25 mouse cellular contexts compared by ENCODE assay signal in genomic region chr17:69237172-69237571, GRCm38 (mm10).
DNase-seq lines count a peak whose midpoint lies in the region; ATAC-seq lines count a peak whose summit lies in the region.
"Had no signal": no experiment of that assay in that cellular context is flagged by ENCODE, and none has a peak within 500 bp of the region (broad histone marks: within the 10 kb centered on the region; RNA-seq: fewer than 3 reads in every experiment).

No protein-coding gene starts in this region.

- no peak overlapping the region for H3K4me3 ChIP-seq in heart, embryonic 14.5 days (ENCODE audit: control insufficient read depth in 1 of 2, insufficient read depth in 1 of 2, low read depth in 1 of 2, low read length in 2 of 2)
- no peak overlapping the region for H3K4me3 ChIP-seq in heart, embryonic 12.5 days
- H3K4me3 ChIP-seq in megakaryocyte, embryonic 14.5 days (replicated peaks), result peak overlapping the region; percentile 16
- no peak overlapping the region for H3K4me3 ChIP-seq in neural tube, embryonic 13.5 days
- H3K4me3 ChIP-seq in neural tube, embryonic 15.5 days (replicated peaks), result no peak overlapping the region
- H3K4me3 ChIP-seq: heart, embryonic 10.5 days had no signal

- H3K27ac ChIP-seq in heart, embryonic 14.5 days (replicated peaks in 1 of 2; ENCODE audit: control insufficient read depth in 1 of 2, insufficient read depth in 1 of 2, low read depth in 2 of 2, low read length in 2 of 2), result no peak overlapping the region
- H3K27ac ChIP-seq in heart, embryonic 12.5 days (ENCODE audit: poor library complexity, severe bottlenecking), result no peak overlapping the region
- no peak overlapping the region for H3K27ac ChIP-seq in neural tube, embryonic 13.5 days (replicated peaks)
- H3K27ac ChIP-seq in neural tube, embryonic 15.5 days (replicated peaks), result no peak overlapping the region
- H3K27ac ChIP-seq: heart, embryonic 10.5 days; liver, embryonic 14.5 days; macrophage had no signal

- H3K36me3 ChIP-seq in heart, embryonic 14.5 days (ENCODE audit: control insufficient read depth, insufficient read depth, low read length), result peaks cover 32% of the 10 kb centered on the region
- peaks cover 15% of the 10 kb centered on the region for H3K36me3 ChIP-seq in heart, embryonic 12.5 days
- H3K36me3 ChIP-seq in megakaryocyte, embryonic 14.5 days (replicated peaks; ENCODE audit: low read length), result no peaks in the 10 kb centered on the region
- no peaks in the 10 kb centered on the region for H3K36me3 ChIP-seq in neural tube, embryonic 13.5 days
- H3K36me3 ChIP-seq in neural tube, embryonic 15.5 days, result peaks cover 3% of the 10 kb centered on the region; the same call in 1 of the 2 replicates

- no peaks in the 10 kb centered on the region for H3K4me1 ChIP-seq in heart, embryonic 14.5 days (ENCODE audit: control insufficient read depth in 2 of 2, insufficient read depth in 2 of 2, low read length in 2 of 2)
- H3K4me1 ChIP-seq in heart, embryonic 12.5 days (replicated peaks), result no peaks in the 10 kb centered on the region
- H3K4me1 ChIP-seq in megakaryocyte, embryonic 14.5 days, result no peaks in the 10 kb centered on the region
- H3K4me1 ChIP-seq in neural tube, embryonic 13.5 days (replicated peaks), result peaks cover 1% of the 10 kb centered on the region; the same call in 1 of the 2 replicates
- H3K4me1 ChIP-seq in neural tube, embryonic 15.5 days, result peaks cover under 1% of the 10 kb centered on the region; the same call in 1 of the 2 replicates
- H3K4me1 ChIP-seq: heart, embryonic 10.5 days had no signal

- WGBS in heart, embryonic 14.5 days, result 91% methylated on average over 3 of the region's 3 CpGs
- 87% methylated on average over 3 of the region's 3 CpGs for WGBS in heart, embryonic 12.5 days
- WGBS in neural tube, embryonic 13.5 days, result 96% methylated on average over 3 of the region's 3 CpGs
- WGBS in neural tube, embryonic 15.5 days, result 97% methylated on average over 3 of the region's 3 CpGs

- no peaks in the 10 kb centered on the region for H3K9me3 ChIP-seq in heart, embryonic 14.5 days (ENCODE audit: control insufficient read depth, low read length)
- H3K9me3 ChIP-seq in heart, embryonic 12.5 days (replicated peaks), result no peaks in the 10 kb centered on the region
- H3K9me3 ChIP-seq in megakaryocyte, embryonic 14.5 days, result no peaks in the 10 kb centered on the region; the same call in 1 of the 2 replicates
- H3K9me3 ChIP-seq in neural tube, embryonic 13.5 days, result no peaks in the 10 kb centered on the region
- H3K9me3 ChIP-seq in neural tube, embryonic 15.5 days (replicated peaks), result no peaks in the 10 kb centered on the region
- H3K9me3 ChIP-seq: heart, embryonic 10.5 days had no signal

- DNase-seq in urinary bladder, postnatal 25 days (ENCODE audit: low spot score), result no peak
- DNase-seq: adrenal gland, postnatal 36 days; B cell, adult 2 months; cerebellum, adult 18-20 months; cerebellum, postnatal 10 days; gastrocnemius, postnatal 25 days; heart, postnatal 4 days; kidney, adult 9 months; kidney, postnatal 14 days; liver; lung, adult 2 months; lung, postnatal 10 days; right cerebral cortex, adult 18-20 months; spleen, adult 18-20 months; thymus, postnatal 14 days had no signal

- H3K9ac ChIP-seq in heart, embryonic 14.5 days (ENCODE audit: low read length), result no peak overlapping the region
- H3K9ac ChIP-seq in heart, embryonic 12.5 days, result no peak overlapping the region
- no peak overlapping the region for H3K9ac ChIP-seq in neural tube, embryonic 13.5 days
- no peak overlapping the region for H3K9ac ChIP-seq in neural tube, embryonic 15.5 days (replicated peaks)
- H3K9ac ChIP-seq: liver, embryonic 14.5 days had no signal

- no peaks in the 10 kb centered on the region for H3K27me3 ChIP-seq in heart, embryonic 14.5 days (ENCODE audit: control insufficient read depth, insufficient read depth, low read length)
- H3K27me3 ChIP-seq in heart, embryonic 12.5 days (replicated peaks), result no peaks in the 10 kb centered on the region
- H3K27me3 ChIP-seq in megakaryocyte, embryonic 14.5 days (replicated peaks), result no peaks in the 10 kb centered on the region
- no peaks in the 10 kb centered on the region for H3K27me3 ChIP-seq in neural tube, embryonic 13.5 days
- no peaks in the 10 kb centered on the region for H3K27me3 ChIP-seq in neural tube, embryonic 15.5 days (replicated peaks)

- ATAC-seq in heart, embryonic 14.5 days (ENCODE audit: insufficient number of reproducible peaks, insufficient read depth, low FRiP score, low read depth), result peak; percentile 54; the same call in 1 of the 2 replicates
- no peak for ATAC-seq in heart, embryonic 12.5 days (ENCODE audit: insufficient number of reproducible peaks, low FRiP score)
- no peak for ATAC-seq in megakaryocyte, adult 5-6 weeks (ENCODE audit: poor library complexity, severe bottlenecking)
- peak; percentile 34; the same call in 1 of the 2 replicates for ATAC-seq in neural tube, embryonic 13.5 days (ENCODE audit: low read depth)
- ATAC-seq in neural tube, embryonic 15.5 days (ENCODE audit: low FRiP score), result no peak
- ATAC-seq: intestine, postnatal 0 days had no signal

- no peak overlapping the region for H3K4me2 ChIP-seq in heart, embryonic 14.5 days (ENCODE audit: low read length)
- no peak overlapping the region for H3K4me2 ChIP-seq in heart, embryonic 12.5 days
- no peak overlapping the region for H3K4me2 ChIP-seq in neural tube, embryonic 13.5 days
- no peak overlapping the region for H3K4me2 ChIP-seq in neural tube, embryonic 15.5 days

Comparison
In these comparisons a context has a peak if more than half of its experiments do, and no peak if none do; other contexts are left out.
1. ATAC-seq: peak in heart, embryonic 14.5 days (single experiment) and neural tube, embryonic 13.5 days (single experiment); none in heart, embryonic 12.5 days (single experiment), megakaryocyte, adult 5-6 weeks (single experiment) and neural tube, embryonic 15.5 days (single experiment).